Mouse (Mus musculus): Measurements from ENCODE around the gene Aplp2.
"Not testable (repeated sequence)": the region's sequence is repeated elsewhere in the genome, so short reads cannot be mapped to it uniquely, and the experiment has no call there.

Aplp2 gene

DNA sequence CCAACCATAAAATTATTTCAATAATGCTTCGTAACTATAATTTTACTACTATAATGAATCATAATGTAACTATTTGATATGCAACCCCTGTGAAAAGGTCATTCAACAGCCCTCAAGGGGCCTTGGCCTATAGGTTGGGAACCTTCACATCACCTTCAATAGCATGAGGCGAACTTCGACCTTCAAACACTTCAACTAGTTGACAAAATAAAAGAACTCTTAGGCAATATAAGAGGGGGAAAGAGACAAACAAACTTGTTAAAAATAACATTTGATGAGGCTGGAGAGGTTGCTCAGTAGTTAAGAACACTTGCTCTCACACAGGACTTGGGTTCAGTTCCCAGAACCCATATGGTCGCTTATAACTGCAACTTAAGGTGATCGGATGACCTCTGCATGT is 27.2 kb downstream of the Aplp2 start:
- intact Hi-C loops (cut with DNase I) = no loop called here

DNA sequence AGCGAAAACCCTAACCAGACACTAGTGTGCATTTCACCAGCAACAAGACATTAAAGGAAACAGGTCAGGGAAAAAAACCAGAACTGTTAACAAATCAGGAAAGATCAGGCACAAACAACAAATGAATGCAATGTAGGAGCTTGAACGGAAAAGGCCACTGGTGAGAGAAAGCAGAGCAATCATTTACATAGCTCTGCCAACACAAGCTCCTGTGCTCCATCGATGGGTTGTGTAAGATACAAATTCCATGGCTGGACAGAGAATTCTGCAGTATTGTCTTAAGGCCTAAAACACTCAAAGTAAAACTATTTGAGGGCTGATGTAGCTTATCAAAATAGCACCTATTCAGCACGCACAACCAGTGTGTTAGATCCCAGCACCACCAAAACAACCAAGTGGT is 28.6 kb downstream of the Aplp2 start:
- intact Hi-C loops (cut with DNase I) = no loop called here

DNA sequence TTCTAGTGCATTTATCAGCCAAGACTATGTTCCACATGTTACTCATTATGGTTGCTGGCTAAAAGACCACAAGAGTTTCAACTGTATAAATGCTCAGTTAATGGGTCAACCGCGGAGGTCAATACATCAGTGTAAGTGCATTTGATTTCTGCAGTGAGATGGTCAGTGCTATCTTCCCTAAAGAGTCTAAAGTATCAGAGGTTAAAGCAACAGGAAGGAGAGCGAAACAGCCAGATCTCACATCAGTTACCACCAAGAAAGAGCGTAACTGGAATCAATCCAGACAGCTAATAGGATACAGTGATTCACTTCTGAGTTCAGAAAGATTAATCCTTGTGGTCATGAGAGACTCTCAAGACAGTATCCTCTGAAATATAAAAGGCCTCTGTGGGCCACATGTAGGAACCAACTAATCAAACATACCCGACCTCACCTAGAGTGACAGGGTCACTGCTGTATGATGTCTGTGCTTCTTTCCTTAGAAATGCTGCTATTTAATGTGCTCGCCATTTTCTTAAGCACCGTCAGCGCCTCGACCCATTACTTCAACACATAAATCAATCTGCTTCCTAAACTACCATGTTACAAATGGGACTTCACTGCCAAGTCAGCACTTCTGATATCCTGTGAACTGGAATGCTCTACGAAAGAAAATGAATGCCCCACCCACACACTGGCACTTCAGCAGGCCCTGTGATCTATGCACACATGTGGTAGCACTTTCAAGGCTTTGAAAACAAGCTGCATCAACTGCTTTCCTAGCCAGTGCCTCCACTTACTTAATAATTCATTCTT is 30.1 kb downstream of the Aplp2 start:
- intact Hi-C loops (cut with DNase I) = no loop called here

DNA sequence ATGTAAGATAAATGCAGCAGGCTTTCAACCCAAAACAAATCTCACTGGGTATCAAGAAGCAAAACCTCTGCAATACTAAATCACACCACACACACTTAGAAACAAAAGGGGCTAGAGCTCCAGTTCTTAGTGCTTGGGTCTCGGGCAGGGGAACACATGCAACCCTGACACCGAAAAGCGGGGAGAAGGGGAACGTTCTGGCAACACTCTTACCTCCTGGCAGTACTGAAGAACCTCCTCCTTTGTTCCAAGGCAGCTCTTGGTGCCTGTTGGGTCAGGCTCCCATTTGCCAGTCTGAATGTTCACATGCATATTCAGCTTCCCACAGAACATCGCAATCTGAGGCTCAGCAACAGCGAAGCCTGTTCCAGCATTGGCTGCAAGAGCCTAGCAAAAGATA is 33.9 kb downstream of the Aplp2 start:
- intact Hi-C loops (cut with DNase I) = no loop called here

DNA sequence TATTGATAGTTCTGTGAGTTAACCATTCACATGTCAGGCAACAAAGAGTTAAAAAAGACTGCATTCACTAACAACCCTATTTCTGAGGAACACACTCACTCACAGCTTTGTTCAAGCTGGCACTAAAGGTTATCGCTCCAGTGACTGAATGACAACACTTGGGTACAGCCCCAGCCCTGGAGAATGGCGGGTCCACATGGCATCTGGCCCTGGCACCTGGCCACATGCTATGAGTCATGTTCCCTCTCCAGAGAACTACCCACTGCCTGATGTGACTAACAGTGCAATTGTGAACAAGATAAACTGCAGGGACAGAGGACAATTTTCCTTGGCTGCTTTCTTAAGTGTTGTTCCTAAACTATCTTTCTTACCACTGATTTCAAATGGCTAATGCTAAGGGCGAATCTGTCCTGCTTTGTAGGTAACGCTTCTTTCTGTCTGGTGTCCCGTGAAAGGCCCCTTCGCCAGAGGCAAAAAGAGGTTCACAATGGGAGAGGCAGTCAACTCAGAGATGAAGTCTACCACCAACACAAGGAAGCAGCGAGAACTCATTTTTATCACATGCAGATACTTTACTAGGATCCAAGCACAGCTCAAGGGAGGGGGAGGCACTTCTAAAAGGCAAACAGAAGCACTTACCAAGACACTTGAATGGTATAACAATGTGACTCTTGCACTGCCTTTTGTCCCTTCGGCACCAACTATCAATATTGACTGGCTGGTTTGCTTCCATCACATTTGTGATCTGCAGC is 35.1 kb downstream of the Aplp2 start:
- intact Hi-C loops (cut with DNase I) = no loop called here

DNA sequence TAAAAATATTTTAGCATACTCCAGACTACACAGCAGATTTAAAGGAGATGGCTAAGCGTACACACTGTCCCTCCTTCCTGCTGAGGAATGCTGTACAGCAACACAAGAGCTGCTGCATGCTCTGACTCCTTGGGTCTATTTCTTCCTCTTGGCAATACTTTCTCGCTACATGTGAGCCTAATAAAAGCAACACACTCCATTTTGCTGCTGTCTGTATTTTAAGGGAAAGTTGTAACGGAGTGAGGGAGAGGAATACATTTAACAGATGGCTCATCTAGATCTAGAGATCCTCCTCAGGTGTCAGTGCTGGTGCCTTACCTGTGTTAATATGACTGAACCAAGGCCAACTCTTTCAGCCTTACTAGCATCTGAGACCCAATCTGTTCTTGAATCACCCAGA is 35.6 kb downstream of the Aplp2 start:
- intact Hi-C loops (cut with DNase I) = no loop called here

DNA sequence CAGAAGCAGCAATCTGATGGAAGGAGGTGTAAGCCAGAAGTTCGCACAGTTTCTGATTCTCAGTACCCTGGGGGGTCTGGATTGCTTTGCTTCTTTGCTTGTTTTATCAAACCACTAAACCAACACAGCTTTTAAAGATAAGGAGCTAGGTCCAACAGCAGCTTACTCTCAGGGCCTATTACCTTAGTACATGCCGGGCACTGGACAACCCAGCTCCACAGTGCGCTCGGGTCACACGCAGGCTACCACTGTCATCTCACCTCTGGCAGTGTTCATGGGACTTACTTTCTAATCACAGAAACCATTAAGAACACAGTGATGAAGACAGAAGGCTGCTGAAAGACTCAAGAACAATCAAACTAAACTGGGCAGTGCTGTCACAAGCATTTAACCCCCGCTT is 36.3 kb downstream of the Aplp2 start:
- intact Hi-C loops (cut with DNase I) = no loop called here

DNA sequence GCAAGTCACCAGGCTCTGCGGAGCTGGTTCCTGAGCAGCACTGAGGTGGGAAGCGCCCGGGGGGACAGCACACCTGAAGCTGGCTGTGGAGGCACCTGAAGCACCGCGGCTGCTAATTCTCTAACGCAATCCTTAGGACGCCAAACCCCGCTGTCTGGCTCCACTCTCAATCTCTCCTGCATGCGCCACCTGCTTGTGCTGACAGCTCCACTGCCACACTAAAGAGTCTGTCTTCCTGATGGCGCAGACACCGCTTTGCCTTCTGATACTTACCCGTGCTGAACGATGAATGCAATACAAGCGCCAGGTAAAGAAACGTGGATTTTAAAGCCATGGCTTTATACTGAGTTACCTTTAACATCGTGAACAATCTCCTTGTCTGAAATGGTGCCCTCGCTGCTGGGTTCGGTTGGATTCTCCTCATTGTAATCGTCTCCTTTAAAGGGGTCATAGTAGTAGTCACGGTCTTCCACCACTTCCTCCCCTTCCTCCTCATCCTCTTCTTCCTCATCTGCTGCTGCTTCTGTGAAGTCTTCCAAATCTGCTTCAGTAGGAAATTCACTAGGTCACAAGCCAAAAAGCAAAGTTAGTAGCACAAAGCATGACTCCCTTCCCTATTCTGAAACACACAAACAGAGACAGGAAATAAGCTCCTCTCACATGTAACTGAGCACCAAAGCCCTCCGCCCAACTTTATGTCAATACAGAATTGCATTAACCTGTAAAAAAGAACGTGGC is 43.1 kb downstream of the Aplp2 start:
- intact Hi-C loops (cut with DNase I) = no loop called here

DNA sequence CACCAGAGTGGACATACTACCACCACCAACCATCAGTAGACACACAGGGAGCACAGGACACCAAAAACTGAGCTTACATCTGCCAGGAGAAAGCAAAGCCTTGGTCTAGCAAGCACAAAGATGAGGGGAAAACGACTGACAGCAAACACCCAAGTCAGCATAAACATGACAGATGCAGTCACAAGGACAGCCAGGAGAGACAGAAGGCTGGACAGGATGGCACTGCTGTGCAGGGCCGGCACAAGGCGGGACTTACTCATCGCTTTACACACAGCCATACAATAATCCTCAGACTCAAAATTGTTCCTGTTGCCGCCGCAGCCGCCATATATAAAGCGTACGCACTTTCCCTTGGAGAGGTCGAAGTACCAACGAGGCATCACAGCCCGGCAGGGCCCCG is 44.3 kb downstream of the Aplp2 start:
- intact Hi-C loops (cut with DNase I) = no loop called here

DNA sequence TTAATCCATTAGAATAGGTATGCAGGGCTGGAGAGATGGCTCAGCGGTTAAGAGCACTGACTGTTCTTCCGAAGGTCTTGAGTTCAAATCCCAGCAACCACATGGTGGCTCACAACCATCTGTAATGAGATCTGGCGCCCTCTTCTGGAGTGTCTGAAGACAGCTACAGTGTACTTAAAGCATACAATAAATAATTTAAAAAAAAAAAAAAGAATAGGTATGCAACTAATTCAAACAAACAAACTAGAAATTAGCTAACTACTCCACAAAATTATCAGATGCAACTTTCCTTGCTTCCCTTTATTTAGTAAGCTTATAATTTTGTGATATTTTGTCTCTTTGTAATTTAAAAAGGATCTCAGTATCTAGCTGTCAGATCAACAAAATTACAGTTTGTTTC is 46.1 kb downstream of the Aplp2 start:
- intact Hi-C loops (cut with DNase I) = not testable (repeated sequence)

DNA sequence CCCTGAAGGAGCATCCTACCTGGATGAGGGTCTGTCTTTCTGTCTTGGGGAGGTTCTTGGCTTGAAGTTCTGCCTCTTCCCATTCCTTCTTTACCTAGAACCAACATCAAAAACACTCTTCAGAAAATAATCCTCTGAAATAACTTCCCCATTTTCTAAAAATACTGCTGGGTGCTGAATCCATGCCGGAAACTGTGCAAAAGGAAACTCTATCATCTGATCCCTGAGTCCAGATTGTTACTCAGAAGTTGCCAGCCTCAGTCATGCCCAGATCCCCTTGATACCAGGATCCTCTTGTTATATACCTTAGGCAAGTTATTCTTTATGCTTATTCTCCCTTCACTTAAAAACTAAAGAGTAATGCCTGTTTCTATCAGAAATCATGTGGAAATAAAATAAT is 48.3 kb downstream of the Aplp2 start:
- intact Hi-C loops (cut with DNase I) = loop anchor here (5.0 kb wide), 1 partner anchor 44 kb away; no protein-coding TSS in a partner anchor

DNA sequence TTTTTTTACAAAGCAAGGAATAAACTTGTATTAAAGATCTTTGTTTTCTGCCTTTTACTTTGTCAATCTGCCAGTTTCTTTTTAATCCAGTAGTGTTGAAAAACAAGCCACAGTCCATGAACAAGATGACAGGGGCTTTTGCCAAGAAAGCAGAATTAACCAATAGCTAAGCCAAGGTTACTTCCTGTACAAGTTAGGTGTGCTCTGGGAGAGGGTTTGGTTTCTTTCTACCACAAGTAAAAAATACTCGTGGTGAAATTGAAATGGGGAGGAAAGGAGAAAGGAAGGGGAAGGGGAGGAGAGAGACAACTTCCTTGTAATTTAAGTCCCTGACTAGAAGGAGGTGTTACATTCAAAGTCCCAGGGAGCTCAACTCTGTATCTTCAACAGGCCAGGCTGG is 48.7 kb downstream of the Aplp2 start:
- intact Hi-C loops (cut with DNase I) = loop anchor here (5.0 kb wide), 1 partner anchor 44 kb away; no protein-coding TSS in a partner anchor

DNA sequence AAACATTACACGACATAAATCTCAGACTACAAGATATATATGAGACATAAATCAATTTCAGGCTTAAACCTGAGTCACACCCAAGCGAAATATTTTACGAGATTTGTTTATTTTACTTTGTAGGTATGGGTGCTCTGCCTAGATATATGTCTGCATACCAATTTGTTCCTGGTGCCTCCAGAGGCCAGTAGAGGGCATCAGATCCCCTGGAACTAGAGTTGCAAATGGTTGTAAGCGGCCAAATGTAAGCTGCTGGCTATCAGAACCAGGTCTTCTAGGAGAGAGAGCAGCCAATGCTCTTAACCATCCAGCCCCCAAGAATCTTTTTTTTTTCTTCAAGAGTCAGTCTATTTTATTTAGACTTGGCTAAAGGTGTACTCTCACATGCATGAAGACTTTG is 51.7 kb downstream of the Aplp2 start:
- intact Hi-C loops (cut with DNase I) = loop anchor here (5.0 kb wide), 1 partner anchor 47 kb away; no protein-coding TSS in a partner anchor

DNA sequence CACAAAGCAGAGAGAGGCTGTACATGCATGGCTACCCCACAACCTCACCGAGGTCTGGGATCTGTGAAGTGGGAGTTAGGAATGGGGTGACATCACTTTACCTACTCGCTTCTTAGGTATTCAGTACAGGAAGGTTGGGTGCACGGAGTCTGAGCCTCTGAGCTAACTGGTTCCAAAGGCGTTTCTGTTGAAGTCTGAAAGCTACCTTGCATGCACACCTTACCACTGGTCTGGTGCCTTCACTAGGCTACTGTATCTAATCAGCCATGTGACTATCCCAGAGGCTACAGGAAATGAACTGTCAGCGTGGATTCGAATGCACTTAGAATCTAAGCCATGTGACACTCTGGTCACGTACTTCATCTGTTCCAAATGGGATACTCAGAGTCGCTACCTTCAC is 55.0 kb downstream of the Aplp2 start:
- intact Hi-C loops (cut with DNase I) = no loop called here

DNA sequence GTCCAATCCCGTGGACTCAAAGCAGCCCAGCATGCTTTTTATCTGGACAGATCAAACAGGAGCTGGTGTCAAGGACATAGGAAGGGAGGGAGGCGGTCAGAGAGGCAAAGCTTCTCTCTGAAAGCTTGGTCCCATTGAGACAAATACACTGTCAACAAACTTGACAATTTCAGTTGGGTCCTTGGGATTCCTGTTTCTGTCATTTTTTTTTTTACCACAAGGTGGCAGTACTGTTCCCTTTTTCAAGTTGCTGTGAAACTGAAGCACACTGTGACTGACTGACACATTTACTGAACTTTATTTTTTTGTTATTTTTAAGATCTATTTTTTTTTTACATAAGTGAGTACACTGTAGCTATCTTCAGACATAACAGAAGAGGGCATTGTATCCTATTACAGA is 60.6 kb downstream of the Aplp2 start:
- intact Hi-C loops (cut with DNase I) = loop anchor here (5.0 kb wide), 1 partner anchor 196 kb away; no protein-coding TSS in a partner anchor

DNA sequence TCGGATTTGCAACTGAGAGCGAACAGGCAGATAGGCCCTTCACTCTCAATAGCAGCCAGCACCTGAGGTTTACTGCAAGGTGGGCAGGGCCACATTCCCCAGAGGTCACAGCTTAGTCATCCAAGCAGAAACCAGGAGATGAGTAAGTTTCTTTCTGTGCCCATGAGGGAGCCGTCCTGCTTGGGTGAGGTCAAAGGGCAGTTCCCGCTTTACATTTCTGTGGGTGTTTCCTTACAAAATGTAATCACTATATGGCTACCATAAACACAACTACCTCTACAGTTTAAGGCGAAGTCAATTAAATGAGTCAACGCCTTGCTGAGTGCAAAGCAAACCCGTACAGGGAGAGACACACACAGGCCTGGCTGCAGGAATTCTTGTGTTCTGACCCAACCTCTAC is 63.5 kb downstream of the Aplp2 start:
- intact Hi-C loops (cut with DNase I) = no loop called here

DNA sequence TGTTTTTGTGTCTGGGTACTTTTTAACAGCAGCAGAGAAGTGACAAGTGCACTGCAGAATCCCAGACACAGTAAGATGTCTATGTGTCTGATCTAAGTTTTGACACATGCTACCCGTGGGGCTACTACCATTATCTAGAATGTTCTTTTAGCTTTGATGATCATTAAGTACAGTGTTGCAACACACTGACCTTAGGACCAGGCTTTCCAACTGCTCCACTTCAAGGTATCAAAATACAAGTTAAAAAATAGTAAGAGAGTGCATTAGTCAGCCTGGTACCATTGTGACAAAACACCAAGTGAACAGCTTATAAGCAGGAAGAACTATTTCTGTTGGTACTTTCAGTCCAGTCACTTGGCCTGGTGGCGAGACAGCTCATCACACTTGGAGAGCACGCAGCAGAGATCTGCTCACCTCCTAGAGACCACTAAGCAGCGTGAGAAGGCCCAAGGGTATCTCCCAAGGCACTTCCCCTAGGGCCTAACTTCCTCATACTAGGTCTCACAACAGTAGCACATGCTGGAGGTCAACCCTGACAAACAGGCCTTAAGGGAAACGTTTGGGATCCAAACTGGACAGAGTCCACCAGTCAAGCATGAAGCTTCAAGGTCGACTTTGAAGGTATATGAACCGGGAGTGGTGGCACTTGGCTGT is 66.2 kb downstream of the Aplp2 start:
- intact Hi-C loops (cut with DNase I) = no loop called here

DNA sequence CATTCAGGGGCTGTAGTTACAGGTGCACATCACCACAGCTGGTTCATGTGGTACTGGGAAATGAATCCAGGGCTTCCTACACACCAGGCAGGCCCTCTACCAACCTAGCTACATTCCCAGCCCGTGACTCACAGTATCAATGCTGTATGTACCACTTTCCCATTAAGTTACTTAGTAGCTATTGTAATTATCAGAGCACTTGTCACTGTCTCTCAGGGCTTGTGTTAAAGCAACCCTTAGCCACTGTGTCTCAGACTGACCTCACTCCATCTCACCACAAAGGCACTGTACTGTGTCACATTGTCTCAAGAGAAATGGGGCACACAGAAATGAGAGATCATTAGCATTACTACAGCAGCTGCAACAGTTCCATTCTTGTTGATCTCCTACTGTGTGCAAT is 68.7 kb downstream of the Aplp2 start:
- intact Hi-C loops (cut with DNase I) = no loop called here

DNA sequence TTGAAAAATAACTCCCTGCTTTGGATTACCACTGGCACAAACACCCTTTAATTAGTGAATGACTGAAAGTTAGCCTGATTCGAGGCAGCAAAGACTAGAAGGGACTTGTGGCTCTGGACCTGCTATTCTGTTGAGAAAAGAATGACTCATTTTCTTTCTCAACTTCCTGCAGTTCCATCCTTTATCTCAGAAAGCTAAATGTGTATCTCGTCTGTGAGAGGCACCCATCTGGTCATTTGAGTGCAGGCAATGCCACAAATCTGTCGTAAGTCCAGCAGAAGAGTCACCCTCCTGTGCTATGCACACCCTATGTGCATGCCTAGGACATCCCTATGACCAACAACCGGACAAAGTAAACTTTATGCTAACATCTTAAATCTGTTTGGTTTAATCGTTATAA is 78.5 kb downstream of the Aplp2 start:
- intact Hi-C loops (cut with DNase I) = no loop called here

DNA sequence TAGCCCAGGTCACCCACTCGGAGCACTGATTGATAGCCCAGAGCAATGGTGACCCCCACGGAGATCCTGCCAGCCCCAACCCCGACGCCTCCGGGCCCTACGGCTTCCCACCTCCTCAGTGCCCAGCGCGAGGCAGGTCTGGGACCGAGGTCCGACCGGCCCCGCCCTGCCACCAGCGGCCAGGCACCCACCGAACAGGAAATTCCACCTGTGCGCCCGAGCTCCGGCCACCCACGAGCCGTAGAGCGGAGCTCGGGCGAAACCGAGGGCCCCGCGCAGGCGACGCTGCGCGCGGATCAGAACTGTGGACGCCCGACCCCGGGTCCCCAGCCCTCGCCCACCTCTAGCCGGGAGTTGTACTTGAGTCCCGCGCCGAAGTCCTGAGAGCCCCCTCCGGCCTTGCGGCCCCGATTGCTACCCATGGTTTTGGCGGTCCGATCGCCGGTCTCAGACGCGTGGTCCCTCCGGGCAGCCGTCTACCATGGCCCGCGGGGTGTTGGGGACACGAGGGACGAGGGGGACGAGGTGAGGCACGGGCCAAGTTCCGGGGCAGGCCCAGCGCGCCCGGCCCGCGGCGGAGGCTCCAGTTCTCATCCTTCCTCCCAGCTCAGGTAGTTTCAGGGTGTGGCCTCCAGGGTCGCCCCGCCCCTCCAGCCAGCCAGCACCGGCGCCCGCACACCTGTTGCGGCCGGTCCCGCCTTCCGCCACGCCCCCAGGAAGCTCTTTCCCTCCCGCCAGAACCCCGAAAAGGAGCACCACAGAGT is 80.2 kb downstream of the Aplp2 start, which contains the start of gene St14:
TSS of gene St14 (minus strand) at position 649 of the 764 bp plus-strand sequence.
- intact Hi-C loops (cut with DNase I) = no loop called here
